In the genomic region with DNA sequence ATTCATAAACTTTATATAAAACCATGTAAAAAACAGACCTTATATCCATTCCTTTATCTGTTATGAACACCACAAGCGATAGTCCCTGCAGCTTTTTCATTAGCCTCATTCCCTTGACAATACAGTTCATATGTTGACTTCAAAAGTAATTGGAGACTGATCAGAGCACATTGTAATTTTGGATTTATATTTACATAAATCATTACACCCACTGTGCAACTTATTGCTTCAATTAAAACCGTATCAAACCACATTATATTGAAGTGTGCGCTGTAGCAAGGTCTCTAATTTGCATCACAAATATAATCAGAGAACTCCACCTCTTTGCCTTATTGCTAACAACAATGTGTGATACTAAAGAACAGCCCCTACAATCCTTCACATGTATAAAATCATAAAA, we compare ENCODE assay signal across 20 mouse cellular contexts.
A peak's percentile ranks its signal among the peaks of the same experiment; 100 is the strongest.
DNase-seq lines count a peak whose midpoint lies in the region; ATAC-seq and TF ChIP-seq lines count a peak whose summit lies in the region.
"Had no signal": no experiment of that assay in that cellular context is flagged by ENCODE, and none has a peak within 500 bp of the region (broad histone marks: within the 10 kb centered on the region; RNA-seq: fewer than 3 reads in every experiment).

No protein-coding gene starts in this region.

- TF ChIP-seq CTCF in midbrain, postnatal 0 days (IDR thresholded peaks at IDR 0.05), result no peak

- H3K4me2 ChIP-seq in hindbrain, embryonic 13.5 days, result no peak overlapping the region
- H3K4me2 ChIP-seq in midbrain, embryonic 15.5 days, result no peak overlapping the region
- no peak overlapping the region for H3K4me2 ChIP-seq in midbrain, embryonic 11.5 days
- no peak overlapping the region for H3K4me2 ChIP-seq in midbrain, postnatal 0 days (ENCODE audit: low read depth, low read length, poor library complexity, severe bottlenecking)
- H3K4me2 ChIP-seq: forebrain, embryonic 15.5 days; heart, embryonic 13.5 days had no signal

- no peak for DNase-seq in hindbrain, embryonic 10.5 days (ENCODE audit: low spot score)
- DNase-seq in midbrain, embryonic 11.5 days (ENCODE audit: low spot score, missing footprints), result no peak
- peak; percentile 32 for DNase-seq in midbrain, postnatal 0 days (ENCODE audit: low spot score)
- DNase-seq in layer of hippocampus, adult 8-10 months (ENCODE audit: low spot score in 2 of 2), result no peak
- no peak for DNase-seq in right cerebral cortex, postnatal 10 days (ENCODE audit: low spot score in 2 of 2)
- DNase-seq: adrenal gland, adult 2 months; adrenal gland, postnatal 25 days; cerebellum, adult 2 months; cerebellum, postnatal 10 days; gastrocnemius, postnatal 36 days; heart, adult 11 months; heart, postnatal 36 days had no signal

- no peaks in the 10 kb centered on the region for H3K9me3 ChIP-seq in hindbrain, embryonic 13.5 days
- H3K9me3 ChIP-seq in hindbrain, embryonic 10.5 days, result no peaks in the 10 kb centered on the region
- H3K9me3 ChIP-seq in midbrain, embryonic 15.5 days, result no peaks in the 10 kb centered on the region
- no peaks in the 10 kb centered on the region for H3K9me3 ChIP-seq in midbrain, embryonic 11.5 days (ENCODE audit: control insufficient read depth, low read length)
- H3K9me3 ChIP-seq in midbrain, postnatal 0 days (ENCODE audit: low read length), result no peaks in the 10 kb centered on the region
- H3K9me3 ChIP-seq: embryonic facial prominence, embryonic 10.5 days; forebrain, embryonic 15.5 days; heart, embryonic 13.5 days had no signal

- 42% methylated on average over 3 of the region's 3 CpGs for WGBS in hindbrain, embryonic 13.5 days
- WGBS in hindbrain, embryonic 10.5 days, result 82% methylated on average over 3 of the region's 3 CpGs
- 52% methylated on average over 3 of the region's 3 CpGs for WGBS in midbrain, embryonic 15.5 days
- 82% methylated on average over 3 of the region's 3 CpGs for WGBS in midbrain, embryonic 11.5 days
- WGBS in midbrain, postnatal 0 days, result 57% methylated on average over 3 of the region's 3 CpGs

- peak; percentile 74 for ATAC-seq in hindbrain, embryonic 13.5 days (ENCODE audit: low FRiP score)
- peak; percentile 48; the same call in 1 of the 2 replicates for ATAC-seq in midbrain, embryonic 15.5 days (replicated peaks)
- no peak for ATAC-seq in midbrain, embryonic 11.5 days (ENCODE audit: low FRiP score)
- no peak for ATAC-seq in midbrain, postnatal 0 days (ENCODE audit: low FRiP score)
- ATAC-seq: activated CD4-positive, CD25-positive, alpha-beta regulatory T cell, adult 4 months; forebrain, embryonic 15.5 days; Patski had no signal

- no peak overlapping the region for H3K9ac ChIP-seq in hindbrain, embryonic 13.5 days
- H3K9ac ChIP-seq in midbrain, embryonic 15.5 days, result no peak overlapping the region
- H3K9ac ChIP-seq in midbrain, embryonic 11.5 days (ENCODE audit: low read length), result no peak overlapping the region
- no peak overlapping the region for H3K9ac ChIP-seq in midbrain, postnatal 0 days (replicated peaks; ENCODE audit: low read length, poor library complexity, severe bottlenecking)
- H3K9ac ChIP-seq: forebrain, embryonic 15.5 days; heart, embryonic 13.5 days had no signal

- no peak overlapping the region for H3K4me3 ChIP-seq in hindbrain, embryonic 13.5 days
- H3K4me3 ChIP-seq in hindbrain, embryonic 10.5 days, result no peak overlapping the region
- H3K4me3 ChIP-seq in midbrain, embryonic 15.5 days, result no peak overlapping the region
- H3K4me3 ChIP-seq in midbrain, embryonic 11.5 days (ENCODE audit: low read depth, low read length), result no peak overlapping the region
- no peak overlapping the region for H3K4me3 ChIP-seq in midbrain, postnatal 0 days (ENCODE audit: low read depth, low read length)
- H3K4me3 ChIP-seq: embryonic facial prominence, embryonic 10.5 days; forebrain, embryonic 15.5 days; heart, embryonic 13.5 days had no signal

- no peak overlapping the region for H3K27ac ChIP-seq in hindbrain, embryonic 13.5 days
- H3K27ac ChIP-seq in hindbrain, embryonic 10.5 days, result no peak overlapping the region
- H3K27ac ChIP-seq in midbrain, embryonic 15.5 days, result no peak overlapping the region
- no peak overlapping the region for H3K27ac ChIP-seq in midbrain, embryonic 11.5 days (ENCODE audit: low read depth, low read length)
- no peak overlapping the region for H3K27ac ChIP-seq in midbrain, postnatal 0 days (ENCODE audit: low read depth, low read length)
- H3K27ac ChIP-seq: embryonic facial prominence, embryonic 10.5 days; forebrain, embryonic 15.5 days; heart, embryonic 13.5 days had no signal

- H3K4me1 ChIP-seq in hindbrain, embryonic 13.5 days (replicated peaks), result no peaks in the 10 kb centered on the region
- H3K4me1 ChIP-seq in hindbrain, embryonic 10.5 days (replicated peaks), result no peaks in the 10 kb centered on the region
- no peaks in the 10 kb centered on the region for H3K4me1 ChIP-seq in midbrain, embryonic 15.5 days
- no peaks in the 10 kb centered on the region for H3K4me1 ChIP-seq in midbrain, embryonic 11.5 days (ENCODE audit: control insufficient read depth, insufficient read depth, low read length)
- H3K4me1 ChIP-seq in midbrain, postnatal 0 days (ENCODE audit: insufficient read depth, low read length), result no peaks in the 10 kb centered on the region
- H3K4me1 ChIP-seq: embryonic facial prominence, embryonic 10.5 days; forebrain, embryonic 15.5 days; heart, embryonic 13.5 days had no signal

- no peaks in the 10 kb centered on the region for H3K27me3 ChIP-seq in hindbrain, embryonic 13.5 days
- no peaks in the 10 kb centered on the region for H3K27me3 ChIP-seq in hindbrain, embryonic 10.5 days (ENCODE audit: insufficient read depth, poor library complexity, severe bottlenecking)
- no peaks in the 10 kb centered on the region for H3K27me3 ChIP-seq in midbrain, embryonic 15.5 days (replicated peaks)
- H3K27me3 ChIP-seq in midbrain, embryonic 11.5 days (ENCODE audit: control insufficient read depth, insufficient read depth, low read length), result no peaks in the 10 kb centered on the region
- no peaks in the 10 kb centered on the region for H3K27me3 ChIP-seq in midbrain, postnatal 0 days (ENCODE audit: insufficient read depth, low read length)
- H3K27me3 ChIP-seq: CH12.LX; forebrain, embryonic 15.5 days; heart, embryonic 13.5 days; Patski had no signal

- no peaks in the 10 kb centered on the region for H3K36me3 ChIP-seq in hindbrain, embryonic 13.5 days
- no peaks in the 10 kb centered on the region for H3K36me3 ChIP-seq in hindbrain, embryonic 10.5 days
- no peaks in the 10 kb centered on the region for H3K36me3 ChIP-seq in midbrain, embryonic 15.5 days (replicated peaks)
- H3K36me3 ChIP-seq in midbrain, embryonic 11.5 days (ENCODE audit: control insufficient read depth, insufficient read depth, low read length), result no peaks in the 10 kb centered on the region
- no peaks in the 10 kb centered on the region for H3K36me3 ChIP-seq in midbrain, postnatal 0 days (ENCODE audit: insufficient read depth, low read length)
- H3K36me3 ChIP-seq: embryonic facial prominence, embryonic 10.5 days; forebrain, embryonic 15.5 days; heart, embryonic 13.5 days had no signal

Comparison
In these comparisons a context has a peak if more than half of its experiments do, and no peak if none do; other contexts are left out.
1. ATAC-seq: peak in hindbrain, embryonic 13.5 days (single experiment) and midbrain, embryonic 15.5 days (single experiment); none in midbrain, embryonic 11.5 days (single experiment) and midbrain, postnatal 0 days (single experiment).